Mouse (Mus musculus): ENCODE results near the gene Hfe2.
"Not testable (repeated sequence)": the region's sequence is repeated elsewhere in the genome, so short reads cannot be mapped to it uniquely, and the experiment has no call there.

Hfe2 gene

DNA sequence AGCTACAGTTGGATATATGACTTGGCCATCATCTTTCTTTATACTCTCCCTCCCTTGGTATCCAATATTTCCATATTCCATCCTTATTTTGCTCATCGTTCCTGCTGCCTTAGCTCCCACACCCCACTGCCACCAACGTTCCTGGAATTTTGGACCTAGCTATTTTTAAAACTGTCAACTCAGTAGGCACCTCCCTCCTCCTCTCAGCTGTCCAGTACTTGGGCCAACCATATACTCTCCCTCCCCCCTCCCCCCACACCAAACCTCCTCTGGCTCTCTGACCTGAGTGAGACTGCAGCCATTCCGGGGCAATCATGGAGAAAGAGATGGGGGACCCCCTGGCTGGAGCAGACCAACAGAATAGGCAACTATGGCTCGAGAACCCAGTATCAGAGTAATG is at the start of gene Hfe2:
TSS of gene Hfe2 (plus strand) at position 259 of the 400 bp plus-strand sequence.
- no peak for DNase-seq

DNA sequence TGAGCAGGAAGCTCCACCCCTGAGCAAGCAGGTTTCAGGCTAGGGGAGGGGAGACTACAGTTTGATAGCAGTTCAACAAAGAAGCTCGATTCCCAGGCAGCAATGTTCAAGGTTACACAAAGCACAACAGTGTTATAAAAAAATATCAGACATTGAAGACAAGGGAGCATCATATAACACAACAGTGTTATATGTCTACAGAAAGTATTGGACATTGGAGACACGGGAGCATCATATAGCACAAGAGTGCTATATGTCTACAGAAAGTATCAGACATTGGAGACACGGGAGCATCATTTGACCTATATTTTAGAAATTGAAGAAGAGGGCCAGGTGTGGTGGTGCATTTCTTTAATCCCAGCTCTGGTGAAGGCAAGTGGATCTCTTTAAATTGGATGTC is 47.9 kb upstream of the Hfe2 start:
- DNase-seq = no peak

DNA sequence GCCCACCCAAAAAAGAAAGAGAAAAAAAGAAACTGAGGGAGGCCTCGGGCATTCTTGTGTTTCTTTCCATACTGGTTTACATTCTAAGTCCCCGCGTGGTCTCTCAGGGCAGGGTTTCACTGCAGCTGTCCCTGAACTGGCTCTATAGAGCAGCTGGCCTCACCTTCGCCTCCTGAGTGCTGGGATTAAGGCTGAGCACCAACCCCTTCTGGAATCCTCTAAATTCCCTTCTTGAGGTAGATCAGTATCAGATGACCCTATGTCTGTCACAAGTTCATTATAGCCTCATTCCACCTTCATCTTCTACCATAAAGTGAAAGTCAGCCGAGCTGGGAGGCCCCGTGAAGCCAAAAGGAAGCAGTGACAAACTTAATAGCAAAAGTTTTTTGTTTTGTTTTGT is 47.4 kb upstream of the Hfe2 start:
- DNase-seq = no peak

DNA sequence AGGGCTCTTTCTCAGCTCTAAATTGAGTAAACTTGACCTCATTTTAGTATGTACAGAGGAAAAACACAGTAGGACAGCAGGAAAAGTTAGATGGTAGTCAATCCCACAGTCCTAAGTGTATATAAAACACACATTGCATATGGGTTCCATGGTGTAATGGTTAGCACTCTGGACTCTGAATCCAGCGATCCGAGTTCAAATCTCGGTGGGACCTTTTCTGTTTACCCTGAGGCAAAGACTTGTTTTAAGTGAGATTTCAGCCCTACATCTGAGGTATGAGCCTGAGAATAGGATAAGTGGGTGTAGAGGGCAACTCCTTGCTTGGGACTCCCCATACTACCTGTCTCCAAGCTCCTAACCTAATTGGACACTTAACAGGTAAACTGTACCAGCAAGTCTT is 45.7 kb upstream of the Hfe2 start:
- peak; percentile 61 for DNase-seq

DNA sequence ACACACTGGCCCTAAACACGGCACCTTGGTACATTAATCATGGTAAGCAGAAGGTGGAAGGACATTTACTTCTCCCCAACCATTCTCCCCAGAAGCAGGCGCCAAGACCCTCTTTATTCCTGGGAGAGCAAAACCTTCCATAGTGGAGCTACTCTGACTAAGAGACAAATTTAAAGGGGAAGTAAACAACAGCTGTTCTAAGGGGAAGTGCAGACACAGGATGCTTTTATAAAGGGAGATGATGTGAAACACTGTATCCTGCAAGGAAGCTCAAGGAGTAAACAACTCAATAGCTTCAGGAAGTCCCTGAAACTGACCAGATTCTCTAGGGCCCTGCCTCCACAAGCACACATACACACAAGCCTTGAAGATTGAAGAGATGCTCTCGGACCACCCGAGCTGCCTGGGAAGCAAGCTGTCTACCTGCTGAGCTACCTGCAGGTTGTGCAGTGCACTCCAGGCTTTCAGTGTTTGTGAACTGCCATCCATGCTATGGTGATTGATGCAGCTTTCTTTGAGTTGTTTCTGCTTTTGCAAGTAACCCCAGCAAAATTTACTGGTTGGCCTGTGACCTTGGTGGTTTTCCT is 44.2 kb upstream of the Hfe2 start:
- DNase-seq = no peak

DNA sequence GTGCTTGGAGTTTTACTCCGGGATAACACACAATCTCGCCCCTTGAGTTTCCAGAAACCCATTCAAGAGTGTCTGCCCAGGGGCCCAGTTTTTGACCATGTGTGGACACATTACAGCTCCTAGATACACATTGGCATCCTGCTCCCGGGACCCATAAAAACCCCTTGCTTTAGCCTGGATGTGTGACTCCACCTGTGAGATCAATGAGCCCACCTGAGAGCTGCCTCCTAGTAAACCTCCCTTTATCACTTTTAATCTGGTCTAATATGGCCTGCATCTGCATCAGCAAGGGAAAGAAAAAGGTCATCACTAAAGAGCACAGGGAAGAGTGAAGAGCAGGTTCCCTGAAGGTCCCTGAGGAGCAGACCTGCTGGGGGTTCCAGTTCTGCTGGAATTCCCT is 43.1 kb upstream of the Hfe2 start:
- no peak for DNase-seq

DNA sequence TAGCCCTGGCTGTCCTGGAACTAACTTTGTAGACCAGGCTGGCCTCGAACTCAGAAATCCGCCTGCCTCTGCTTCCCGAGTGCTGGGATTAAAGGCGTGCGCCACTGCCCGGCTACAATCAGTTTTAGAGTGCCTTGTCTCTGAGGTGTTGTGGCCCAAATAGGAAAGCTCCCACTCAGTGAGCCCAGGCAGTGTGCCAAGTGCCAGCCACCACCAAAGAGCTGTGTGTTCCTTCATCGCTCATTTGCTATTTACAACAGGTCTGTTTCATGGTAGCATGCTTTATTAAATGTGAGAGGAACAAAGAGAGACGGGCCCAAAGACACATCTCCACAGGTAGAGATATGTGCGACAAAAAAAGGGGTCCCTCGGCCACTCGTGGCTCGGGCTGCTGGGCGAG is 42.5 kb upstream of the Hfe2 start:
- DNase-seq = no peak

DNA sequence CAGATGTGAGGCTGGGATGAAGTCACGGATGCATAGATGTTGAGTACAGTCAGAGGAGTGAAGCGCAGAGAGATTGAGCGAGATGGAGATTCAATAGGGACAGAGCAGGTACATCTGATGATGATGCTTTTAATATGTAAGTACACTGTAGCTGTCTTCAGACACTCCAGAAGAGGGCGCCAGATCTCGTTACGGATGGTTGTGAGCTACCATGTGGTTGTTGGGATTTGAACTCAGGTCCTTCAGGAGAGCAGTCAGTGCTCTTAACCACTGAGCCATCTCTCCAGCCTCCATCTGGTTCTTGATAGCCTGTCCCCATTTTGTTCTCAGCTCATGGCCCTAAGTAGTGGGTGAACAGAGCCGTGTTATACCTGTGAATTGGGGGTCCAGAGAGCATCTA is 41.9 kb upstream of the Hfe2 start:
- DNase-seq = not testable (repeated sequence)

DNA sequence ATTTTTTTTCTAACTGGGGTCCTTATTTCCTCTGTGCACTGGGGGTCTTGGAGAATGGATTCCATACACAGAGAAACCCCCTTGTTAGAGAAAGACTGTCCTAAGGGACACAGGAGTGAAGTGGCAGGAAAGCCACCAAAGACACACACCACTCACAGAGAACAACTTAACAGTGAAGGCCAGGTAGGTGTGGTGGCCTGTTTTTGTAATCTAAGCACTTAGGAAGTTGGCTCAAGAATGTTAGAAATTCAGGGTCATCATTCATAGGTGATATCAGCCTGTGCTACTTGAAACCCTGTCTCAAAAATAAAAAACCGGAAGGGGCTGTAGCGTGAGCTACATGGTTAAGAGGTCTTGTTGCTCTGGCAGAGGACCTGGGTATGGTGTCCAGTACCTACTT is 41.0 kb upstream of the Hfe2 start:
- DNase-seq = no peak

DNA sequence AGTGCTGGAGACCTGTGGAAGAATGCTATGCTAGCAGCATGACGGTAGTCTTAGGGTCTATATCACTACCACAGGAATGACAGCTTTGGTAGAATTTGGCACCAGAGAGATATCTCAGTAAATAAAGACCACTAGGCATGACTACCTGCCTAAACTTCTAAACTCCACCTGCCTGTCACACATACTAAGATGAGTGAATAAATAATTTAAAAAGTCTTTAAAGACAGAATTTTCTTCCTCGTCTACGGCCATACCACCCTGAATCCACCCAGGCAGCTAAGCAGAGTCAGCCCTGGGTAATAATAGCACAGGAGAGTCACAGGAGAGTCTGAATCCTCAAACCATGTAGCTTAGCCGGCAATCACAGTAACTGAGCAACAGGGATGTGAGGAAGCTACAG is 40.1 kb upstream of the Hfe2 start:
- DNase-seq = no peak

DNA sequence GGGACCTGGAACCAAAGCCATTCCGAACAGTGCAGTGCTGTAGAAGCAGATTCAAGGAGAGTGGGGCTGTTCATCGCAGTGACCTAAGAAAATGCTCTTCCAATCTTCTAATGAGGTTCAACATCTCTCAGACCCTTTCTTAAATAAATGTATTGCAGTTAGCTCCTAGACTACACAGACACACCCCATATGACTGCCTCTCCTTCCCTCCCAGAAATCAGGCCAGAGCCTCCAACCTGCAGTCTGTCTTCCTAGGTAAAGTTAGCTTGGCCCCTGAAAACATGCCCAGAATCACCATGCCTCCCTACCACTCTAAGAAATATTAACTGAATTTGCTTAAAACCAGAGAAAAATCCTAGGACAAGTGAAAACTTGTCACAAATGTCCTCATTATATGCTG is 39.6 kb upstream of the Hfe2 start:
- no peak for DNase-seq

DNA sequence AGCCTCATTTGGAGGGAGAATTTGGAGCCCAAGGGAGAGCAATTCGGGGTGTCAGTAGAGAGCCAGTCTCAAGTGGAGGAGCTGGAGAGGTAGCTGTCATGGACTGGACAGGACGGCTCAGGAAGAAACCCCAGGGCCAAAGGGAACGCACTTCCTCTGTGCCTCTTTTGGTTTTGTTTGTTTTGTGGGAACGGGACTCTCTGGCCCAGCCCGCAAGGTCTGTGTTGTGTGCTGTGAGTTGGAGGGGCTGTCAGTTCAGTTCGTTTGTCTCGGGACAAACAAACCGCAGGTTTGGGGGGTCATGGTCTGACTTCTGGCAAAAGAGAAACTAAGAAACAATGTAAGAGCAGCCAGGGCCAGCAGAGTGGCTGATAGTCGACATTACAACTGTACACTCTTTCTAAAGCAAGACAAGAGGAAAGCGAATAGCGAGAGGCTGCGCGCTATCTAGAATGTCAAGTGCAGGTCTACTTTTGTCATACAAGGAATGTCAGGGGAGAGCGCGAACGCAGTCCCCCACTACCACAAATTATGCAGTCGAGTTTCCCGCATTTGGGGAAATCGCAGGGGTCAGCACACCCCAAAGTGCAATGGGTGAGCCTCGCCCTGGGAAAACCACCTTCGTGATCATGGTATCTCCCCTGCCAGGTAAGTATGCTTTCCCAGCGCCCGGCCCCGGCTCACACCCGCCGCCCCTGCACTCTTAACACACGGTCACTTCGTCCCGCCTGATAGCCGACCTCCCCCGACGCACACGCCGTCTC is 38.7 kb upstream of the Hfe2 start:
- DNase-seq = not testable (repeated sequence)

DNA sequence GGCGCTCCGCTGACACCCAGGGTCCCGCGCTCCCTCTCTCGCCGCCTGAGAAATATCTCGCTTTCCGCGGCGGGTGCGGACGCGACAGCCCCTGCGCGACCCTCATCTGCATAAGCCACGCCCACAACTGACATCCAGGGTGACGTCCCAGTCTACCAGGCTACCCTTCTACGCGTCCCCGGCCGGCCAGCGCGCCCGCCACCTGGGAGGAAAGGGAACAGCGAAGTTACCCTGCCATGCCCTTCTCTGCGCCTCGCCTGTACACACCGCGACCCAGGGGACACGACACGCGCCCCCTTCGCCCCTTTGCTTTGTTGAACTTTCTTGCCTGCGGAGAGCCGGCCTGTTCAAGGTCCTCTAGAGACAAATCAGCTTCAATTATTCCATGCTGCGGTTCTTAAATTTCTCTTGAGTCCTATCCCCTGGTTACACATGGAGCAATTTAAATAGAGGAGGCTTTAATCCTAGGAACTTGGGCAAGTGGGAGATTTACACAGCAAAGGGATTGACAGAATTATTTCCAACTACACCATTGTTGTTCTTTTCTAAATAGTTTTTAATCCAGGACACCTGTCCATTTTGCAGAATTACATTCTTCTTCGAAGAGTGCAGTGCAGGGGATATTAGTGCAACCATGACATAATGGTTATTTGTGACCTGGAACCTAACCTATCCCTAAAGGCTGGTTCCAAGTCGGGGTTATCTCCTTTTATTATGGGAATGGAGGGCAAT is 38.0 kb upstream of the Hfe2 start:
- not testable (repeated sequence) for DNase-seq

DNA sequence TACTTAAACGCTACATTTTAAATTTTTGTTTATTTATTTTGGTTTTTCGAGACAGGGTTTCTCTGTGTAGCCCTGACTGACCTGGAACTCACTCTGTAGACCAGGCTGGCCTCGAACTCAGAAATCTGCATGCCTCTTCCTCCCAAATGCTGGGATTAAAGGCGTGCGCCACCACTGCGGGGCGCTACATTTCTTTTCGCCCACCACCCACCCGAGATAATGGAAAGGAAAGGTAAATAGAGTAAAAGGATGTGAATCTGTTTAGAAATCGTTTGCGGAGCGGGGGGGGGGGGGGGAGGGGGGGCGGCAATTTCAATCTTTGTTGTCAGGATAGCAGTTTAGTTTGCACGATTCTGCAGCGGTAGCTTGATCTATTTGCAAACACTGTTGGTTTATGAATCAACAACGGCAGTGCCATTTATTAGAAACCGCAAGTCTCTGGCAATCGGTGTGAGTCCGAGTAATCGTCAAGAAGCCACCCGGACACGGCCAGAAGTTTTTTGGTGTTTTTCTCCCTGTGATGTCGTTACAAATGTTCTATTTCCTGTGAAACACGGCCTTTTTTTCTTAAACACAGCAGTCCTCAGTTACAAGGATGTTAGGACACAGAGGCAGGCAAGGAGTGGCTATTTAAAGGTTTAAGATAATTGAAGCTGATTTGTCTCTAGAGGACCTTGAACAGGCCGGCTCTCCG is 37.2 kb upstream of the Hfe2 start:
- DNase-seq = peak; percentile 67

DNA sequence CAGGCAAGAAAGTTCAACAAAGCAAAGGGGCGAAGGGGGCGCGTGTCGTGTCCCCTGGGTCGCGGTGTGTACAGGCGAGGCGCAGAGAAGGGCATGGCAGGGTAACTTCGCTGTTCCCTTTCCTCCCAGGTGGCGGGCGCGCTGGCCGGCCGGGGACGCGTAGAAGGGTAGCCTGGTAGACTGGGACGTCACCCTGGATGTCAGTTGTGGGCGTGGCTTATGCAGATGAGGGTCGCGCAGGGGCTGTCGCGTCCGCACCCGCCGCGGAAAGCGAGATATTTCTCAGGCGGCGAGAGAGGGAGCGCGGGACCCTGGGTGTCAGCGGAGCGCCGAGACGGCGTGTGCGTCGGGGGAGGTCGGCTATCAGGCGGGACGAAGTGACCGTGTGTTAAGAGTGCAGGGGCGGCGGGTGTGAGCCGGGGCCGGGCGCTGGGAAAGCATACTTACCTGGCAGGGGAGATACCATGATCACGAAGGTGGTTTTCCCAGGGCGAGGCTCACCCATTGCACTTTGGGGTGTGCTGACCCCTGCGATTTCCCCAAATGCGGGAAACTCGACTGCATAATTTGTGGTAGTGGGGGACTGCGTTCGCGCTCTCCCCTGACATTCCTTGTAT is 36.6 kb upstream of the Hfe2 start:
- not testable (repeated sequence) for DNase-seq

DNA sequence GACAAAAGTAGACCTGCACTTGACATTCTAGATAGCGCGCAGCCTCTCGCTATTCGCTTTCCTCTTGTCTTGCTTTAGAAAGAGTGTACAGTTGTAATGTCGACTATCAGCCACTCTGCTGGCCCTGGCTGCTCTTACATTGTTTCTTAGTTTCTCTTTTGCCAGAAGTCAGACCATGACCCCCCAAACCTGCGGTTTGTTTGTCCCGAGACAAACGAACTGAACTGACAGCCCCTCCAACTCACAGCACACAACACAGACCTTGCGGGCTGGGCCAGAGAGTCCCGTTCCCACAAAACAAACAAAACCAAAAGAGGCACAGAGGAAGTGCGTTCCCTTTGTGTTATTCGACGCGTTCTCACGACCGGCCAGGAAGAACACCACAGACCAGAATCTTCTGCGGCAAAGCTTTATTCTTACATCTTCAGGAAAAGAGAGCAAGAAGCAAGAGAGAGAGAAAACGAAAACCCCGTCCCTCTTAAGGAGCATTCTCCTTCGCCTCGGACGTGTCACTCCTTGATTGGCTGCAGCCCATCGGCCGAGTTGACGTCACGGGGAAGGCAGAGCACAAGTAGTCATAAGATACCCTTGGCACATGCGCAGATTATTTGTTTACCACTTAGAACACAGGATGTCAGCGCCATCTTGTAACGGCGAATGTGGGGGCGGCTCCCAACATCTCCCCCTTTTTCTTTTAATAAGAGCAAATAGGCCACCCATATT is 35.9 kb upstream of the Hfe2 start:
- DNase-seq = not testable (repeated sequence)

DNA sequence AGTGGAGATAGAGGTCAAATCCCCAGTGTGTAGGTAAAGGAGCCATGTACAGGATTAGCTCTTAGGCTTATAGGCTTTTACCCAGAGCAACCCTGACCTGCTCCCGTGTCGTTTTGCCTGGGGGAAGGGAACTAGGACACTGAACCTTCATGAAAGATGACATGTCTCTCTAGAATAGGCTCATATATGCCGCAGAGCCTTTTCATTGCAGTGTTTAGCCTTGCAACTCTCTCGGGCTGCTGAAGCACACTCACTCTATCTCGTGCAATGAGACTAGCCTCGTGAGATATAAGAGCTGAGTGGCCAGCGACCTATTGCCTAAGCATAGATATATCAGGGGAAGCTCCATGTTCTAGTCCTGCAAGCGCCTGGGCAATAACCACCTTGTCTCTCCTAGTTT is 35.3 kb upstream of the Hfe2 start:
- not testable (repeated sequence) for DNase-seq

DNA sequence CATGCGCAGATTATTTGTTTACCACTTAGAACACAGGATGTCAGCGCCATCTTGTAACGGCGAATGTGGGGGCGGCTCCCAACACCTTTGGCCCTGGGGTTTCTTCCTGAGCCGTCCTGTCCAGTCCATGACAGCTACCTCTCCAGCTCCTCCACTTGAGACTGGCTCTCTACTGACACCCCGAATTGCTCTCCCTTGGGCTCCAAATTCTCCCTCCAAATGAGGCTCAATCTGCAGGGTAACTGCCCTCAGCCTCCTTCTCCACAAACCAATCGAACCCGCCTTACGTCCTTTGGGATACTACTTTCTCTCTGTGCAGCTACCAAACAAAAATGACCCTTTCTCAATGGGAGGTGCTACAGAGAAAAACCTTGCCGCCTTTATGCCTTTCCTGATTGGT is 30.5 kb upstream of the Hfe2 start:
- not testable (repeated sequence) for DNase-seq

DNA sequence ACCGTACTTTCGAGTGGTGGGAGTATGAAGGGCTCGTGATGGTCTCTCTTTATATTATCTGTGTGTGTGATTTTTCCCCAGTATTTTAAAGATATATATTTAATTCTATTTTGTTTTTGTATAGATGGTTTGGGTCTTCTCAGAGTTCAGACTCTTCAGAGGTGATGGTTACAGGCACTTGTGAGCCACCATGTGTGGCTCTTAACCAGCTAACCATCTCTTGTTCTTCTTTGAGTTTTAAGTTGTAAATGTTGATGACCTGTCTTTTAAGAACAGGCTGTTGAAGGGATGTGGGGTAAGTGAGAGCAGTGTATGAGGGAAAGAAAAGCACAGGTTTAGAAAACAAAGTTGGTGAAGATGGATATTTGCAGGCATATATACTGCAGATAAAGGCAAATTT is 30.1 kb upstream of the Hfe2 start:
- no peak for DNase-seq

DNA sequence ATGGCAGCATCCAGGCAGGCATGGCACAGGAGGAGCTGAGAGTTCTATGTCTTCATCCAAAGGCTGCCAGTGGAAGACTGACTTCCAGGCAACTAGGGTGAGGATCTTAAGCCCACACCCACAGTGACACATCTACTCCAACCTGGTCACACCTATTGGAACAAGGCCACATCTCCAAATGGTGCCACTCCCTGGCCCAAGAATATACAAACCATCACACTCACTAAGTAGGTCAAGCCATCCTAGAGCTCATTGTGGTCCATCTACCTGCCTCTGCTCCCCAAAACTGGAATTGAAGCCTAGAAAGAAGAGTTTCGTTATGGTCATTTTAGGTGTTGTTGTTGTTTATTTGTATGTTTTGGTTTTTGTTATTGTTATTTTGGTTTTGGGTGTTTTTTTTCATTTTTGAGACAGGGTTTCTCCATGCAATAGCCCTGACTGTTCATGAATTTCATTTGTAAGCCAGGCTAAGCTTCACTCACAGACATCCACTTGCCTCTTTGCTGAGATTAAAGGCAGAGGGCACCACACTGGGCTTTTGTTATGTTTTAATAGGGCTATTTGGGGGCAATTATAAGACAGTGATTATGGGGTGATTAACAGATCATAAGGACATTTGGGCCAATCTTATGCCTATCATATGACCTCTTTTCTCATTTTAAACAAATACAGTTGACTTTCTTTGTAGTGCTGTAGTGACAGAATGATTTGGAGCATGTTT is 29.3 kb upstream of the Hfe2 start:
- DNase-seq = no peak

DNA sequence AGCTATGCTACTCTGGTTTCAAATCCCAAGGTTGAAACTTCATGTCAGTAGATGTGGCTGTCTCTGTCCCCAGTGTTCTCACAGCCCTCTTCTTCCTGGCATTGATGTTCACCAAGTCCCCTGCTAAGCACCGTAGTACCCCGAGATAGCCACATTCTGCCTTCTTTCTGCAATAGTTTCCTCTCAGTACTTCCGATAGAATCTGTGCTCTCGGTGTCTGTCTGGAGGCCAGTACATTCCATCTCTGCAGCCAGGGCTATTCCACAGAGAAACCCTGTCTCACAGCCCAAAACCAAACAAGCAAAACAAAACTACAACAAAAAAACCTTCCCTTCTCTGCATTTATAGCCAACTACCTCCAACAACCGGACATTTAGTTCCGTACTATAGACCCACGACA is 28.8 kb upstream of the Hfe2 start:
- DNase-seq = no peak
